Mouse (Mus musculus) MEL (cell line): ENCODE measurements around the gene Tulp4. TPM values are rescaled to one million over a fixed set of nuclear protein-coding genes. Genes with fewer than 3 reads are reported as not detected.

ENCODE experiments used
- DNase-seq: peaks from one replicate; pipeline ENCODE4 v3.0.0; 2011; ENCODE audit warnings: low read depth, low spot score
- H3K27ac ChIP-seq: 2 replicates; pipeline ENCODE4 v1.5.1; 2012; ENCODE audit warnings: low read depth, mild to moderate bottlenecking, control low read depth, low read length, moderate library complexity; ENCODE audit not compliant: control insufficient read depth
- H3K27me3 ChIP-seq, 2 experiments: fragments of 150-350 bp in 1 of 2; sonication (generic) in 1 of 2; 2 replicates each; pipeline ENCODE4 v1.6.1; 2012; ENCODE audit warnings: low read length in 2 of 2, mild to moderate bottlenecking in 2 of 2, improper control_type of control experiment in 1 of 2, moderate library complexity in 1 of 2; ENCODE audit not compliant: insufficient read depth in 2 of 2, control insufficient read depth in 1 of 2
- H3K36me3 ChIP-seq, 2 experiments: 2 replicates each; pipeline ENCODE4 v1.6.1; 2012 to 2014; ENCODE audit warnings: low read length in 2 of 2, improper control_type of control experiment in 1 of 2, inconsistent platforms in 1 of 2, mild to moderate bottlenecking in 1 of 2; ENCODE audit not compliant: insufficient read depth in 2 of 2, control insufficient read depth in 1 of 2
- H3K4me1 ChIP-seq, 2 experiments: fragments of 150-350 bp in 1 of 2; sonication (generic) in 1 of 2; 2 replicates each; pipeline ENCODE4 v1.6.1; 2012; ENCODE audit warnings: low read length in 2 of 2, improper control_type of control experiment in 1 of 2, mild to moderate bottlenecking in 1 of 2; ENCODE audit not compliant: insufficient read depth in 2 of 2, control insufficient read depth in 1 of 2
- H3K4me3 ChIP-seq, 2 experiments: fragments of 150-350 bp in 1 of 2; sonication (generic) in 1 of 2; 2 replicates each; pipeline ENCODE4 v1.5.1; 2012; ENCODE audit warnings: low read depth in 2 of 2, low read length in 2 of 2, mild to moderate bottlenecking in 2 of 2, moderate library complexity in 2 of 2, control low read depth in 1 of 2, improper control_type of control experiment in 1 of 2; ENCODE audit not compliant: control insufficient read depth in 1 of 2, insufficient read depth in 1 of 2
- H3K79me2 ChIP-seq: 2 replicates; pipeline ENCODE4 v1.6.1; 2012; ENCODE audit warnings: mild to moderate bottlenecking, low read length, moderate library complexity; ENCODE audit not compliant: control insufficient read depth, poor library complexity, insufficient read depth
- H3K9ac ChIP-seq: 2 replicates; pipeline ENCODE4 v1.6.1; 2012; ENCODE audit warnings: low read depth, mild to moderate bottlenecking, control low read depth, low read length, moderate library complexity; ENCODE audit not compliant: control insufficient read depth, poor library complexity, severe bottlenecking
- H3K9me3 ChIP-seq: fragments of 150-350 bp; sonication (generic); replicated peaks from 2 replicates; pipeline ENCODE4 v1.6.1; 2012; ENCODE audit warnings: mild to moderate bottlenecking, low read length, improper control_type of control experiment, moderate library complexity; ENCODE audit not compliant: insufficient read depth
- BHLHE40 ChIP-seq: IDR thresholded peaks from 2 replicates; pipeline ENCODE4 v1.6.1; 2012; ENCODE audit warnings: low read depth, mild to moderate bottlenecking, inconsistent platforms, low read length, improper control_type of control experiment, borderline replicate concordance
- CHD1 ChIP-seq: IDR thresholded peaks from 2 replicates; pipeline ENCODE4 v1.6.1; 2012; ENCODE audit warnings: low read depth, mild to moderate bottlenecking, inconsistent platforms, low read length, improper control_type of control experiment
- CHD2 ChIP-seq: IDR thresholded peaks from 2 replicates; pipeline ENCODE4 v1.6.1; 2011; ENCODE audit warnings: low read length, improper control_type of control experiment
- CTCF ChIP-seq, 3 experiments: IDR thresholded peaks in 2 of 3; conservative IDR thresholded peaks in 1 of 3; 2 replicates each; pipeline ENCODE4 v1.5.1; 2011 to 2012; ENCODE audit warnings: low read length in 3 of 3, low read depth in 2 of 3, mild to moderate bottlenecking in 2 of 3, improper control_type of control experiment in 1 of 3, inconsistent platforms in 1 of 3, mixed read lengths in 1 of 3, moderate library complexity in 1 of 3; ENCODE audit not compliant: control insufficient read depth in 1 of 3, insufficient read depth in 1 of 3, poor library complexity in 1 of 3, severe bottlenecking in 1 of 3
- ELF1 ChIP-seq: IDR thresholded peaks from 2 replicates; pipeline ENCODE4 v1.6.1; 2014; ENCODE audit warnings: low read depth, mild to moderate bottlenecking, inconsistent platforms, low read length, improper control_type of control experiment, moderate library complexity
- EP300 ChIP-seq, 2 experiments: IDR thresholded peaks; 2 replicates each; pipeline ENCODE4 v1.6.1; 2011; ENCODE audit warnings: improper control_type of control experiment in 2 of 2, low read length in 2 of 2, low read depth in 1 of 2, mild to moderate bottlenecking in 1 of 2
- ETS1 ChIP-seq: IDR thresholded peaks from 2 replicates; pipeline ENCODE4 v1.6.1; 2012; ENCODE audit warnings: low read depth, mild to moderate bottlenecking, inconsistent platforms, low read length, improper control_type of control experiment, moderate library complexity
- GABPA ChIP-seq: IDR thresholded peaks from 2 replicates; pipeline ENCODE4 v1.6.1; 2012; ENCODE audit warnings: low read depth, mild to moderate bottlenecking, inconsistent platforms, low read length, improper control_type of control experiment, moderate library complexity
- JUND ChIP-seq: IDR thresholded peaks from 2 replicates; pipeline ENCODE4 v1.6.1; 2011; ENCODE audit warnings: low read depth, mild to moderate bottlenecking, improper control_type of control experiment, low read length
- KAT2A ChIP-seq: conservative IDR thresholded peaks from 2 replicates; pipeline ENCODE4 v1.6.1; 2012; ENCODE audit warnings: low read depth, low read length, improper control_type of control experiment, inconsistent platforms
- MAFK ChIP-seq: IDR thresholded peaks from 2 replicates; pipeline ENCODE4 v1.6.1; 2011; ENCODE audit warnings: low read depth, mild to moderate bottlenecking, low read length, improper control_type of control experiment, borderline replicate concordance
- MAX ChIP-seq: IDR thresholded peaks from 2 replicates; pipeline ENCODE4 v1.6.1; 2011; ENCODE audit warnings: low read length, improper control_type of control experiment
- MAZ ChIP-seq: IDR thresholded peaks from 2 replicates; pipeline ENCODE4 v1.6.1; 2012; ENCODE audit warnings: low read depth, mild to moderate bottlenecking, inconsistent platforms, low read length, improper control_type of control experiment
- MEF2A ChIP-seq: IDR thresholded peaks from 2 replicates; pipeline ENCODE4 v1.6.1; 2014; ENCODE audit warnings: low read depth, mild to moderate bottlenecking, inconsistent platforms, low read length, improper control_type of control experiment; ENCODE audit not compliant: poor library complexity, insufficient replicate concordance, severe bottlenecking; ENCODE audit errors: extremely low read depth
- MXI1 ChIP-seq: IDR thresholded peaks from 2 replicates; pipeline ENCODE4 v1.6.1; 2011; ENCODE audit warnings: mild to moderate bottlenecking, low read depth, low read length, improper control_type of control experiment
- MYC ChIP-seq: IDR thresholded peaks from 2 replicates; pipeline ENCODE4 v1.6.1; 2011; ENCODE audit warnings: low read depth, mild to moderate bottlenecking, low read length, improper control_type of control experiment, moderate library complexity
- NELFE ChIP-seq: IDR thresholded peaks from 2 replicates; pipeline ENCODE4 v1.6.1; 2011; ENCODE audit warnings: low read depth, low read length, improper control_type of control experiment
- POLR2A ChIP-seq, 2 experiments: IDR thresholded peaks; 2 replicates each; pipeline ENCODE4 v1.6.1; 2011 to 2012; ENCODE audit warnings: low read length in 2 of 2, mild to moderate bottlenecking in 2 of 2, control low read depth in 1 of 2, improper control_type of control experiment in 1 of 2, low read depth in 1 of 2, moderate library complexity in 1 of 2; ENCODE audit not compliant: control insufficient read depth in 1 of 2, insufficient read depth in 1 of 2, poor library complexity in 1 of 2
- POLR2AphosphoS5 ChIP-seq: IDR thresholded peaks from 2 replicates; pipeline ENCODE4 v1.6.1; 2012; ENCODE audit warnings: low read depth, borderline replicate concordance, mild to moderate bottlenecking, inconsistent platforms, low read length, moderate library complexity, mixed read lengths
- RAD21 ChIP-seq: IDR thresholded peaks from 2 replicates; pipeline ENCODE4 v1.6.1; 2011; ENCODE audit warnings: mild to moderate bottlenecking, low read depth, low read length, improper control_type of control experiment
- RCOR1 ChIP-seq: IDR thresholded peaks from 2 replicates; pipeline ENCODE4 v1.6.1; 2012; ENCODE audit warnings: low read depth, mild to moderate bottlenecking, inconsistent platforms, low read length, improper control_type of control experiment
- SIN3A ChIP-seq: IDR thresholded peaks from 2 replicates; pipeline ENCODE4 v1.6.1; 2012; ENCODE audit warnings: low read length, improper control_type of control experiment, inconsistent platforms
- TBP ChIP-seq: IDR thresholded peaks from 2 replicates; pipeline ENCODE4 v1.8.0; 2011; ENCODE audit warnings: low read depth, low read length, improper control_type of control experiment
- TCF12 ChIP-seq: IDR thresholded peaks from 2 replicates; pipeline ENCODE4 v1.6.1; 2014; ENCODE audit warnings: low read depth, mild to moderate bottlenecking, inconsistent platforms, low read length, improper control_type of control experiment, moderate library complexity
- USF1 ChIP-seq: IDR thresholded peaks from 2 replicates; pipeline ENCODE4 v1.6.1; 2014; ENCODE audit warnings: low read depth, mild to moderate bottlenecking, inconsistent platforms, low read length, improper control_type of control experiment, moderate library complexity
- USF2 ChIP-seq, 2 experiments: IDR thresholded peaks; 2 replicates each; pipeline ENCODE4 v1.6.1; 2011 to 2012; ENCODE audit warnings: improper control_type of control experiment in 2 of 2, low read length in 2 of 2, borderline replicate concordance in 1 of 2, inconsistent platforms in 1 of 2, low read depth in 1 of 2, mild to moderate bottlenecking in 1 of 2; ENCODE audit not compliant: insufficient read depth in 1 of 2
- ZMIZ1 ChIP-seq: IDR thresholded peaks from 2 replicates; pipeline ENCODE4 v1.6.1; 2012; ENCODE audit warnings: low read depth, mild to moderate bottlenecking, inconsistent platforms, low read length, improper control_type of control experiment, moderate library complexity
- ZNF384 ChIP-seq: IDR thresholded peaks from 2 replicates; pipeline ENCODE4 v1.6.1; 2012; ENCODE audit warnings: low read depth, mild to moderate bottlenecking, inconsistent platforms, low read length, improper control_type of control experiment
- polyA plus RNA-seq, 2 experiments: library from polyadenylated mRNA; stranded (reverse) in 1 of 2; unstranded in 1 of 2; fragments of >175 nt in 1 of 2; fragments of >200 nt in 1 of 2; gene quantifications; 2 replicates each; pipeline versions ENCODE4 v1.2.1 to v1.2.4; 2012; ENCODE audit warnings: low replicate concordance in 2 of 2, low read depth in 1 of 2; ENCODE audit not compliant: insufficient read length in 2 of 2, insufficient read depth in 1 of 2, missing spikeins in 1 of 2
- total RNA-seq: library from RNA; depleted of rRNA; stranded (reverse); fragments of 300-350 nt; gene quantifications from 2 replicates; pipeline ENCODE4 v1.2.3, GENCODE M21; 2012

Tulp4 gene
- total and polyA plus RNA-seq, 3 experiments = 7.7 to 59.2 TPM; not detected in 1

DNA sequence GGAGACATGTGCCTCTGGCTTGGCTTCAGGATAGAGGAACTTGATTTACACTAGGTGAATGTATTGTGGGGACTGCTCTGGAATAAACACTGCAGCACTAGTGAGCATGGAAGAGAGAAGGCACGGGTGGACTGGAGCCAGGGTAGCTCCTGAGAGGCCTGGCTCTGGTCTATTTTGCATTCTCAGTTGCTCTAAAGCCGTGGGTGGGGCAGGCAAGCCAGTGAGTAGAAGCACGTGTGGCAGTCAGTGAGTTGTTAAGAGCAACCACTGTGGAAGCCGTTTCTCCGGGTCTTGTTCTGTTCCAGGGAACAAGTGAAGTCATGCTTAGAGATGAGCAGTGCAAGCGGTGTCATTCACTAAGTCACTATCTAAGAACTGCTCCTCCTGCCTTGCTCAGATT is 86.0 kb downstream of the Tulp4 start:
- no peaks in the 10 kb centered on the region for H3K79me2 ChIP-seq
- H3K36me3 ChIP-seq = no peaks in the 10 kb centered on the region
- H3K27ac ChIP-seq = no peak overlapping the region
- TF ChIP-seq ETS1 = no peak
- no peak for TF ChIP-seq RAD21
- no peak for TF ChIP-seq CHD2
- no peak for TF ChIP-seq BHLHE40
- no peak for TF ChIP-seq POLR2A (IDR thresholded peaks at IDR 0.05; ENCODE audit: control insufficient read depth in 1 of 2, insufficient read depth in 1 of 2, low read depth in 1 of 2, low read length in 2 of 2, poor library complexity in 1 of 2)
- no peak for TF ChIP-seq GABPA
- TF ChIP-seq RCOR1 = no peak
- no peak for TF ChIP-seq JUND
- no peak for TF ChIP-seq TCF12
- no peak for TF ChIP-seq KAT2A
- TF ChIP-seq POLR2AphosphoS5 = no peak
- no peak for TF ChIP-seq MYC
- TF ChIP-seq ZNF384 = no peak
- no peak for TF ChIP-seq CTCF (IDR thresholded peaks at IDR 0.05 in 2 of 3, conservative IDR thresholded peaks at IDR 0.05 in 1 of 3; ENCODE audit: control insufficient read depth in 1 of 3, insufficient read depth in 1 of 3, low read depth in 2 of 3, low read length in 3 of 3, poor library complexity in 1 of 3, severe bottlenecking in 1 of 3)
- no peak for TF ChIP-seq CHD1
- TF ChIP-seq MEF2A = no peak
- TF ChIP-seq SIN3A = no peak
- DNase-seq = no peak
- no peaks in the 10 kb centered on the region for H3K27me3 ChIP-seq
- H3K4me1 ChIP-seq = no peaks in the 10 kb centered on the region
- no peak overlapping the region for H3K9ac ChIP-seq
- H3K4me3 ChIP-seq = no peak overlapping the region
- H3K9me3 ChIP-seq = no peaks in the 10 kb centered on the region

DNA sequence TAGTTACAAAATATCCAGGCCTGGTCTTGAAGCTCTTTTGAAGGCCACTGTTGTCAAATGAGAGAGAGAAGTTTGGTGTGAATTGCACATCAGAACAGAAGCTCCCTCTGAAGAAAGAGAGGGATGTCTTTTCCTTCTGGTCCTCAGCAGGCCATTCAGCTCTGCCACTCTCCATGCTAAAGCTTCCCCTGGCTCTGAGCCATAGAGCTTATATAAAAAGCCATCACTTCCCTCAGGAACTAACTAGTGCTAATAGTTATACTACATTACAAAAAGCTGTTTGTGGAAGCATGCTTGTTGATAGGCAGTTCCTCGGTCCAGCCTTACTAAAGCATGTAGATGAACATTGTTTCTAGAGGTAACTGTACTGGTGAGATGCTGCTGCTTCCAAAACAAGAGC is 89.2 kb downstream of the Tulp4 start:
- Histone ChIP-seq H3K4me3 (no peak overlapping the region), H3K27me3 (no peaks in the 10 kb centered on the region), H3K79me2 (no peaks in the 10 kb centered on the region), H3K9me3 (no peaks in the 10 kb centered on the region), H3K36me3 (no peaks in the 10 kb centered on the region)
- TF ChIP-seq TBP = no peak
- TF ChIP-seq GABPA = no peak
- TF ChIP-seq MEF2A = no peak
- no peak for TF ChIP-seq ELF1
- TF ChIP-seq MAX = no peak
- no peak for TF ChIP-seq USF2 (IDR thresholded peaks at IDR 0.05; ENCODE audit: borderline replicate concordance in 1 of 2, insufficient read depth in 1 of 2, low read depth in 1 of 2, low read length in 2 of 2)
- no peak for TF ChIP-seq MAZ
- no peak for TF ChIP-seq POLR2A (IDR thresholded peaks at IDR 0.05; ENCODE audit: control insufficient read depth in 1 of 2, insufficient read depth in 1 of 2, low read depth in 1 of 2, low read length in 2 of 2, poor library complexity in 1 of 2)
- no peak for TF ChIP-seq MAFK
- TF ChIP-seq ZMIZ1 = no peak
- TF ChIP-seq EP300 (IDR thresholded peaks at IDR 0.05; ENCODE audit: low read depth in 1 of 2, low read length in 2 of 2) = no peak
- no peak for TF ChIP-seq NELFE
- TF ChIP-seq USF1 = no peak
- TF ChIP-seq MXI1 = no peak
- TF ChIP-seq, all 39 proteins: peak for 0
- H3K9ac ChIP-seq = no peak overlapping the region
- no peak for DNase-seq
- H3K4me1 ChIP-seq = no peaks in the 10 kb centered on the region
- H3K27ac ChIP-seq = no peak overlapping the region
